Mouse (Mus musculus): ENCODE results near the gene Kif11.

DNA sequence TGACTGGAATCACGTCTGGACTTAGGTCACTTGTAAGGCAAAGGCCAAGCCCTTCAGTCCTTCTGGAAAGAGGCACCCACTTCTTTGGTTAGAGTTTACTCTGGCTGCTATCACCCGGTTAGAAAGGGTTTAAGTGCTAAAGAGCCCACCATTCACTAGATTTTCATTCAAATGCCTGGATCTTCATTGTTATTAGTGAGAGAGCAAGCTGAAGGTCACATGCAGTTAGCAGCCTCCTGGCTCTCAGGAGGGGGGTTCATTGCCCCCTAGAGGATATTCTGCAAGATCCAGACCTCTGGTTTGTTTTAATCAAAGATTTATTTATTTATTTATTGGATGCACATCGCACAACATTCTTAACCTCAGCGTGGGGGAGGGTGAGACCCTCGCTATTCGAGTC lies 24.7 kb downstream of the Kif11 start:
- TF ChIP-seq CTCF (IDR thresholded peaks at IDR 0.05; ENCODE audit: control insufficient read depth, insufficient read depth, low read length) (no peak), POLR2A (IDR thresholded peaks at IDR 0.05; ENCODE audit: borderline replicate concordance, control insufficient read depth, low read depth, low read length) (no peak)

All from bone marrow, adult 2 months (tissue).